Mouse (Mus musculus) frontal cortex, postnatal 10 days (tissue): Measurements from ENCODE around the gene Olfr924.
"Not testable (repeated sequence)": the region's sequence is repeated elsewhere in the genome, so short reads cannot be mapped to it uniquely, and the experiment has no call there.

Experiments
- DNase-seq, 2 experiments: peaks; one replicate each; pipeline ENCODE4 v3.0.0; 2022; ENCODE audit warnings: low spot score in 2 of 2, mixed read lengths in 1 of 2

Gene Olfr924

GRCm38 (mm10) chr9:38844149-38844548 lies at the start of gene Olfr924:
Gene Olfr924, plus strand, starts transcription at chr9:38844449.
- no peak for DNase-seq

- DNase-seq = no peak
These were observed 38.6 kb upstream of the Olfr924 start for GRCm38 (mm10) chr9:38805696-38806095.

GRCm38 (mm10) chr9:38814314-38814713 lies 29.9 kb upstream of the Olfr924 start, which contains the start of gene Olfr922:
Gene Olfr922, plus strand, starts transcription at chr9:38814614.
- DNase-seq = no peak

GRCm38 (mm10) chr9:38815458-38815986 lies 28.7 kb upstream of the Olfr924 start:
- DNase-seq = no peak

GRCm38 (mm10) chr9:38826245-38826644 lies 18.0 kb upstream of the Olfr924 start, which contains the start of gene Olfr923:
Gene Olfr923, plus strand, starts transcription at chr9:38826545.
- no peak for DNase-seq

GRCm38 (mm10) chr9:38833027-38833426 lies 11.2 kb upstream of the Olfr924 start:
- no peak for DNase-seq

- no peak for DNase-seq
These were observed 10.5 kb downstream of the Olfr924 start, which contains the start of gene Olfr26 for GRCm38 (mm10) chr9:38854760-38855159. Gene Olfr26, plus strand, starts transcription at chr9:38855060.

GRCm38 (mm10) chr9:38874880-38875279 lies 30.6 kb downstream of the Olfr924 start:
- not testable (repeated sequence) for DNase-seq

- DNase-seq = no peak
These were observed 32.6 kb downstream of the Olfr924 start, which contains the start of gene Olfr926 for GRCm38 (mm10) chr9:38876826-38877225. Gene Olfr926, plus strand, starts transcription at chr9:38877126.
